Mouse (Mus musculus) bone marrow macrophage, adult 2 months (primary cell): ENCODE data around the gene Sntb2. TPM values are rescaled to one million over a fixed set of nuclear protein-coding genes. Genes with fewer than 3 reads are reported as not detected.
"Not testable (repeated sequence)": the region's sequence is repeated elsewhere in the genome, so short reads cannot be mapped to it uniquely, and the experiment has no call there.

Experiments
- H3K27ac ChIP-seq: 2 replicates; pipeline ENCODE4 v1.5.1; 2012; ENCODE audit warnings: low read depth, low read length; ENCODE audit not compliant: insufficient read depth
- H3K4me1 ChIP-seq: 2 replicates; pipeline ENCODE4 v1.6.1; 2012; ENCODE audit warnings: low read length; ENCODE audit not compliant: control insufficient read depth, insufficient read depth
- H3K4me3 ChIP-seq: 2 replicates; pipeline ENCODE4 v1.5.1; 2012; ENCODE audit warnings: mild to moderate bottlenecking, low read length, moderate library complexity; ENCODE audit not compliant: insufficient read depth
- CTCF ChIP-seq: IDR thresholded peaks from 2 replicates; pipeline ENCODE4 v1.5.1; 2012; ENCODE audit warnings: low read depth, mild to moderate bottlenecking, low read length, moderate library complexity
- POLR2A ChIP-seq: IDR thresholded peaks from 2 replicates; pipeline ENCODE4 v1.6.1; 2012; ENCODE audit warnings: mild to moderate bottlenecking, low read depth, low read length, borderline replicate concordance
- polyA plus RNA-seq: library from polyadenylated mRNA; stranded (reverse); fragments of >200 nt; gene quantifications from 2 replicates; pipeline ENCODE4 v1.2.4, GENCODE M21; 2012; ENCODE audit not compliant: missing spikeins, insufficient read depth, insufficient read length

Sntb2 gene
- polyA plus RNA-seq, 1 experiment, result 13.7 TPM

GRCm38 (mm10) chr8:106987557-106987956 lies 52.0 kb downstream of the Sntb2 start:
- peaks cover 5% of the 10 kb centered on the region for H3K4me1 ChIP-seq
- H3K4me3 ChIP-seq, result no peak overlapping the region
- no peak overlapping the region for H3K27ac ChIP-seq
- TF ChIP-seq POLR2A, result no peak
- no peak for TF ChIP-seq CTCF

GRCm38 (mm10) chr8:106991393-106991792 lies 55.8 kb downstream of the Sntb2 start:
- Histone ChIP-seq H3K4me1 (no peaks in the 10 kb centered on the region), H3K4me3 (no peak overlapping the region), H3K27ac (no peak overlapping the region)
- TF ChIP-seq POLR2A (no peak), CTCF (no peak)

- not testable (repeated sequence) for H3K27ac ChIP-seq, H3K4me3 ChIP-seq
These were observed 60.8 kb downstream of the Sntb2 start for GRCm38 (mm10) chr8:106996339-106996738.

GRCm38 (mm10) chr8:106997416-106997815 lies 61.9 kb downstream of the Sntb2 start:
- H3K4me1 ChIP-seq, result 0 out of 2 replicates have a peak, but pooled peaks cover 2% of the 10 kb centered on the region
- no peak overlapping the region for H3K27ac ChIP-seq
- TF ChIP-seq POLR2A, result no peak
- TF ChIP-seq CTCF, result no peak
- H3K4me3 ChIP-seq, result no peak overlapping the region

More at GRCm38 (mm10) chr8:106996339-106996738, 60.8 kb downstream of the Sntb2 start:
- not testable (repeated sequence) for H3K4me1 ChIP-seq

- Histone ChIP-seq H3K4me3 (no peak overlapping the region), H3K27ac (no peak overlapping the region), H3K4me1 (0 out of 2 replicates have a peak, but pooled peaks cover 2% of the 10 kb centered on the region)
- TF ChIP-seq POLR2A, result no peak
- no peak for TF ChIP-seq CTCF
These were observed 63.5 kb downstream of the Sntb2 start for GRCm38 (mm10) chr8:106999068-106999467.

GRCm38 (mm10) chr8:107002532-107002931 lies 67.0 kb downstream of the Sntb2 start:
- Histone ChIP-seq H3K4me3 (no peak overlapping the region), H3K27ac (no peak overlapping the region), H3K4me1 (0 out of 2 replicates have a peak, but pooled peaks cover 2% of the 10 kb centered on the region)
- TF ChIP-seq POLR2A, result no peak
- peak; percentile 98 for TF ChIP-seq CTCF

GRCm38 (mm10) chr8:107007795-107008194 lies 72.2 kb downstream of the Sntb2 start:
- TF ChIP-seq POLR2A (no peak), CTCF (no peak)
- Histone ChIP-seq H3K4me1 (no peaks in the 10 kb centered on the region), H3K27ac (no peak overlapping the region), H3K4me3 (no peak overlapping the region)

- TF ChIP-seq CTCF, result no peak
- H3K4me3 ChIP-seq, result no peak overlapping the region
- H3K27ac ChIP-seq, result no peak overlapping the region
- H3K4me1 ChIP-seq, result no peaks in the 10 kb centered on the region
These were observed 77.1 kb downstream of the Sntb2 start for GRCm38 (mm10) chr8:107012666-107013065.

- TF ChIP-seq CTCF (no peak), POLR2A (no peak)
- no peak overlapping the region for H3K4me3 ChIP-seq
- H3K4me1 ChIP-seq, result no peaks in the 10 kb centered on the region
- H3K27ac ChIP-seq, result no peak overlapping the region
These were observed 79.4 kb downstream of the Sntb2 start for GRCm38 (mm10) chr8:107014915-107015314.

- Histone ChIP-seq H3K4me1 (peaks cover 4% of the 10 kb centered on the region; the same call in 1 of the 2 replicates), H3K27ac (no peak overlapping the region), H3K4me3 (no peak overlapping the region)
- TF ChIP-seq POLR2A, result no peak
- no peak for TF ChIP-seq CTCF
These were observed 87.9 kb downstream of the Sntb2 start for GRCm38 (mm10) chr8:107023479-107023878.

GRCm38 (mm10) chr8:107029310-107029709 lies 93.8 kb downstream of the Sntb2 start:
- Histone ChIP-seq H3K4me1 (peaks cover 23% of the 10 kb centered on the region), H3K27ac (no peak overlapping the region), H3K4me3 (no peak overlapping the region)
- TF ChIP-seq POLR2A (no peak), CTCF (no peak)
